Mouse (Mus musculus): Measurements from ENCODE around the gene Dcaf10.

- no peak for TF ChIP-seq GATA1 (IDR thresholded peaks at IDR 0.05; ENCODE audit: borderline replicate concordance, low read length)
- no peak for TF ChIP-seq CTCF (IDR thresholded peaks at IDR 0.05; ENCODE audit: low read depth, low read length)
- TF ChIP-seq POLR2AphosphoS5 (IDR thresholded peaks at IDR 0.05; ENCODE audit: insufficient replicate concordance, low read depth, low read length), result no peak
- TF ChIP-seq TAL1 (conservative IDR thresholded peaks at IDR 0.05; ENCODE audit: low read depth, low read length), result no peak
- no peak for TF ChIP-seq GATA2 (IDR thresholded peaks at IDR 0.05; ENCODE audit: borderline replicate concordance, low read depth, low read length)
Measured at GRCm38 (mm10) chr4:45407703-45408334, 65.9 kb downstream of the Dcaf10 start.

Data from G1E (cell line).